Mouse (Mus musculus) inflammation-experienced regulatory T-cells (primary cell): ENCODE results near the gene Olfr1173. TPM values are rescaled to one million over a fixed set of nuclear protein-coding genes. Genes with fewer than 3 reads are reported as not detected.

Source experiments
- polyA plus RNA-seq, 2 experiments: library from polyadenylated mRNA; unstranded; fragments of 100-300 nt; shearing (Covaris generic); gene quantifications; one replicate each; pipeline ENCODE4 v1.2.1; 2017

Gene Olfr1173
- polyA plus RNA-seq = under 1 TPM in 1 of 2 experiments, not detected in 1; 0.15 TPM

GRCm38 (mm10) chr2:88279775-88280174 lies at the start of gene Olfr1173:
Gene Olfr1173 (minus strand): TSS chr2:88279875.

DNA sequence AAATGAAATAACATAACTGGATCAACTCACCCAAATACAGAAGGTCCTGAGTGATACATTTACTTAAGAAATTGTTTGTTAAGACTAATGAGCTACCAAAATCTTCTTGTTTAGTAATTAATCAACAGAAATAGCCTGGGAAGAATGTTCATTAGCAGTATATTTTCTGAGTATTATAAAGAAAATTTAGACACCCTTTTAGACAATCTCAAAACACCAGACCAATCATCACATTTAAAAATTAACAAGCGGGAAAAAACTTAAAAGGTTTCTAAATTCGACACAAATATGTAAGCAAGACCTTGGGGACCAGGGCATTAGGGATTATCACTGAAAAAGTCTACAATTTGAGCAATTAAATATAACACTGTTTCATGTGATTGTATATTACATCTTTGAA lies 47.4 kb upstream of the Olfr1173 start, which contains the start of gene Olfr1175-ps:
Olfr1175-ps (minus strand) TSS at position 101 of the 400 bp plus-strand sequence.

GRCm38 (mm10) chr2:88315035-88315434 lies 35.4 kb upstream of the Olfr1173 start, which contains the start of gene Olfr1174-ps:
Gene Olfr1174-ps (minus strand): TSS chr2:88315135.

DNA sequence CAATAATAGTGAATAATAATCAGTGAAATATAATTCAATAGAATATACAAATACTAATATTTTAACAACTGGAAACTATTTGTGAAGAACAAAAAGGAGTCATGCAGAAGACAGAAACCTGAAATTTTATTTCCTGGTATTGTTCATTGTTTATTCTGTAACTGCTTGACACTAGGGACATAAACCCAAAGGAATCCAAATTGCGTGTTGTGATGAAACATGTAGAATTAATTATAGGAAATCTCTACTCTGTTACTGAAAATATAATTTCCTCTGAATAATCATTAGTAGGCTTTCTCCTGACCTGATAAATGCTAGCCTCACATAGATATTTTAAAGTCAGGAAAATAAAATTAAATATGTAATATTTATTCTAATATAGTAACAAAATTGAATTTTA lies 51.4 kb downstream of the Olfr1173 start, which contains the start of gene Olfr1170:
Olfr1170 (minus strand) TSS at position 101 of the 400 bp plus-strand sequence.

Other genes starting within 250 kb of the Olfr1173 start
- not detected for gene Olfr73, start 242.2 kb downstream of the Olfr1173 start, polyA plus RNA-seq
- gene Olfr1162, start 228.7 kb downstream of the Olfr1173 start, polyA plus RNA-seq = under 1 TPM in 1 of 2 experiments, not detected in 1; 0.10 TPM
- gene Olfr1163, start 208.0 kb downstream of the Olfr1173 start, polyA plus RNA-seq = under 1 TPM in 1 of 2 experiments, not detected in 1; 0.80 TPM
- gene Olfr1164, start 185.9 kb downstream of the Olfr1173 start, polyA plus RNA-seq = not detected
- not detected for gene Olfr1166, start 151.6 kb downstream of the Olfr1173 start, polyA plus RNA-seq
- gene Olfr1167, start 124.7 kb downstream of the Olfr1173 start, polyA plus RNA-seq = not detected
- not detected for gene Olfr1168, start 98.0 kb downstream of the Olfr1173 start, polyA plus RNA-seq
- gene Olfr1170, start 51.5 kb downstream of the Olfr1173 start, polyA plus RNA-seq = not detected
- gene Olfr1174-ps, start 35.3 kb upstream of the Olfr1173 start, polyA plus RNA-seq = not detected
- gene Olfr1175-ps, start 47.3 kb upstream of the Olfr1173 start, polyA plus RNA-seq = under 1 TPM in 1 of 2 experiments, not detected in 1; 0.14 TPM
- gene Olfr1176, start 56.8 kb upstream of the Olfr1173 start, polyA plus RNA-seq = under 1 TPM in 1 of 2 experiments, not detected in 1; 0.19 TPM
- not detected for gene Olfr1177-ps, start 66.6 kb upstream of the Olfr1173 start, polyA plus RNA-seq
- gene Olfr1178, start 107.2 kb upstream of the Olfr1173 start, polyA plus RNA-seq = under 1 TPM; 0.02 to 0.28 TPM
- gene Olfr1179, start 126.6 kb upstream of the Olfr1173 start, polyA plus RNA-seq = not detected
- not detected for gene Olfr1180, start 139.3 kb upstream of the Olfr1173 start, polyA plus RNA-seq
- under 1 TPM in 1 of 2 experiments, not detected in 1; 0.16 TPM for gene Olfr1181, start 146.3 kb upstream of the Olfr1173 start, polyA plus RNA-seq
- gene Gm13757, start 169.3 kb upstream of the Olfr1173 start, polyA plus RNA-seq = under 1 TPM in 1 of 2 experiments, not detected in 1; 0.08 TPM
- gene Olfr1183, start 175.0 kb upstream of the Olfr1173 start, polyA plus RNA-seq = under 1 TPM in 1 of 2 experiments, not detected in 1; 0.35 TPM
- under 1 TPM in 1 of 2 experiments, not detected in 1; 0.64 TPM for gene Olfr1184, start 203.7 kb upstream of the Olfr1173 start, polyA plus RNA-seq
- gene Olfr1185-ps1, start 213.4 kb upstream of the Olfr1173 start, polyA plus RNA-seq = under 1 TPM in 1 of 2 experiments, not detected in 1; 0.13 TPM
- under 1 TPM in 1 of 2 experiments, not detected in 1; 0.12 TPM for gene Olfr1186, start 238.7 kb upstream of the Olfr1173 start, polyA plus RNA-seq